Mouse (Mus musculus) heart, embryonic 13.5 days (tissue): ENCODE data around the gene Sesn1. TPM values are rescaled to one million over a fixed set of nuclear protein-coding genes. Genes with fewer than 3 reads are reported as not detected.

Experiments
- ATAC-seq: fragments of 200-750 bp; cut with Nextera tagmentation; 2 replicates; pipeline ENCODE4 v1.8.0; 2017; ENCODE audit warnings: moderate TSS enrichment; ENCODE audit not compliant: insufficient number of reproducible peaks, low FRiP score, low TSS enrichment; ENCODE audit errors: extremely low read depth
- H3K27ac ChIP-seq: fragments of 300-500 bp; sonication (generic); replicated peaks from 2 replicates; pipeline ENCODE4 v1.5.1; 2015; ENCODE audit warnings: moderate library complexity, mild to moderate bottlenecking, inconsistent platforms
- H3K27me3 ChIP-seq: fragments of 300-500 bp; sonication (generic); replicated peaks from 2 replicates; pipeline ENCODE4 v1.6.1; 2015; ENCODE audit warnings: mild to moderate bottlenecking, inconsistent platforms
- H3K36me3 ChIP-seq: fragments of 300-500 bp; sonication (generic); 2 replicates; pipeline ENCODE4 v1.6.1; 2015; ENCODE audit warnings: mild to moderate bottlenecking, inconsistent platforms
- H3K4me1 ChIP-seq: fragments of 300-500 bp; sonication (generic); 2 replicates; pipeline ENCODE4 v1.6.1; 2015; ENCODE audit warnings: inconsistent platforms
- H3K4me2 ChIP-seq: fragments of 300-500 bp; sonication (generic); 2 replicates; pipeline ENCODE4 v1.6.1; 2015; ENCODE audit warnings: inconsistent platforms, mild to moderate bottlenecking, moderate library complexity
- H3K4me3 ChIP-seq: fragments of 300-500 bp; sonication (generic); 2 replicates; pipeline ENCODE4 v1.5.1; 2015; ENCODE audit warnings: moderate library complexity, mild to moderate bottlenecking, inconsistent platforms
- H3K9ac ChIP-seq: fragments of 300-500 bp; sonication (generic); 2 replicates; pipeline ENCODE4 v1.6.1; 2015; ENCODE audit warnings: inconsistent platforms, mild to moderate bottlenecking, moderate library complexity
- H3K9me3 ChIP-seq: fragments of 300-500 bp; sonication (generic); 2 replicates; pipeline ENCODE4 v1.6.1; 2016; ENCODE audit warnings: inconsistent platforms
- WGBS: fragments of 180-500 bp; shearing (Covaris S2); methylation state at CpG from one replicate; pipeline ENCODE4 v1.1.7; 2015; ENCODE audit warnings: mixed read lengths; 5-methylcytosine and 5-hydroxymethylcytosine counted together
- polyA plus RNA-seq: library from polyadenylated mRNA; unstranded; fragments of >200 nt; fragmentation: Nextera tagmentation; extraction: Ambion mirVana; gene quantifications from 2 replicates; pipeline ENCODE4 v1.2.1, GENCODE M21; 2015

Sesn1 gene
- polyA plus RNA-seq, 1 experiment from 2014 or later = 28.5 TPM

- 48% methylated on average over 2 of the region's 2 CpGs for WGBS
- ATAC-seq = no peak
- Histone ChIP-seq H3K9me3 (no peaks in the 10 kb centered on the region), H3K4me3 (no peak overlapping the region), H3K27me3 (no peaks in the 10 kb centered on the region), H3K27ac (no peak overlapping the region), H3K36me3 (no peaks in the 10 kb centered on the region), H3K4me2 (no peak overlapping the region), H3K9ac (no peak overlapping the region), H3K4me1 (peaks cover 39% of the 10 kb centered on the region)
Measured at GRCm38 (mm10) chr10:41871564-41871963, 61.8 kb downstream of the Sesn1 start.

GRCm38 (mm10) chr10:41875624-41876023 lies 65.9 kb downstream of the Sesn1 start:
- no peak overlapping the region for H3K4me2 ChIP-seq
- H3K4me3 ChIP-seq = no peak overlapping the region
- no peaks in the 10 kb centered on the region for H3K27me3 ChIP-seq
- H3K4me1 ChIP-seq = peaks cover 42% of the 10 kb centered on the region
- no peak overlapping the region for H3K9ac ChIP-seq
- no peak overlapping the region for H3K27ac ChIP-seq
- H3K9me3 ChIP-seq = no peaks in the 10 kb centered on the region
- no peaks in the 10 kb centered on the region for H3K36me3 ChIP-seq
- no peak for ATAC-seq

- no peak for ATAC-seq
- Histone ChIP-seq H3K27ac (peak overlapping the region; percentile 47; the same call in 1 of the 2 replicates), H3K4me1 (peaks cover 54% of the 10 kb centered on the region), H3K27me3 (no peaks in the 10 kb centered on the region), H3K9me3 (no peaks in the 10 kb centered on the region), H3K4me2 (no peak overlapping the region), H3K4me3 (no peak overlapping the region), H3K36me3 (no peaks in the 10 kb centered on the region), H3K9ac (no peak overlapping the region; the same call in 1 of the 2 replicates)
- WGBS = 63% methylated on average over 11 of the region's 11 CpGs
Measured at GRCm38 (mm10) chr10:41878344-41878743, 68.6 kb downstream of the Sesn1 start.

- H3K27ac ChIP-seq = no peak overlapping the region
Measured at GRCm38 (mm10) chr10:41879675-41880074, 69.9 kb downstream of the Sesn1 start.

GRCm38 (mm10) chr10:41880206-41880605 lies 70.5 kb downstream of the Sesn1 start:
- Histone ChIP-seq H3K36me3 (no peaks in the 10 kb centered on the region), H3K27ac (no peak overlapping the region), H3K4me1 (peaks cover 63% of the 10 kb centered on the region), H3K9ac (no peak overlapping the region), H3K27me3 (no peaks in the 10 kb centered on the region), H3K9me3 (no peaks in the 10 kb centered on the region), H3K4me2 (no peak overlapping the region), H3K4me3 (no peak overlapping the region)
- no peak for ATAC-seq
- 50% methylated on average over 4 of the region's 4 CpGs for whole genome bisulfite sequencing

More at GRCm38 (mm10) chr10:41879675-41880074, 69.9 kb downstream of the Sesn1 start:
- WGBS = 77% methylated on average over 1 of the region's 1 CpGs
- H3K9me3 ChIP-seq = no peaks in the 10 kb centered on the region
- no peaks in the 10 kb centered on the region for H3K27me3 ChIP-seq
- H3K4me3 ChIP-seq = no peak overlapping the region
- H3K9ac ChIP-seq = no peak overlapping the region
- peaks cover 64% of the 10 kb centered on the region for H3K4me1 ChIP-seq
- H3K36me3 ChIP-seq = no peaks in the 10 kb centered on the region
- ATAC-seq = no peak
- H3K4me2 ChIP-seq = no peak overlapping the region

- WGBS = 23% methylated on average over 1 of the region's 1 CpGs
- H3K9ac ChIP-seq = no peak overlapping the region
- no peak for ATAC-seq
Measured at GRCm38 (mm10) chr10:41880777-41881176, 71.0 kb downstream of the Sesn1 start.

GRCm38 (mm10) chr10:41881438-41881837 lies 71.7 kb downstream of the Sesn1 start:
- Histone ChIP-seq H3K4me3 (no peak overlapping the region), H3K9ac (0 out of 2 replicates have a peak overlapping the region, but pooled peaks have one; percentile 35), H3K4me1 (peaks cover 57% of the 10 kb centered on the region), H3K27ac (no peak overlapping the region), H3K9me3 (no peaks in the 10 kb centered on the region), H3K4me2 (no peak overlapping the region), H3K27me3 (no peaks in the 10 kb centered on the region), H3K36me3 (no peaks in the 10 kb centered on the region)
- no peak for ATAC-seq
- WGBS = 40% methylated on average over 4 of the region's 4 CpGs

More at GRCm38 (mm10) chr10:41880777-41881176, 71.0 kb downstream of the Sesn1 start:
- H3K36me3 ChIP-seq = no peaks in the 10 kb centered on the region
- no peaks in the 10 kb centered on the region for H3K27me3 ChIP-seq
- no peak overlapping the region for H3K4me2 ChIP-seq
- no peaks in the 10 kb centered on the region for H3K9me3 ChIP-seq
- no peak overlapping the region for H3K27ac ChIP-seq
- peaks cover 60% of the 10 kb centered on the region for H3K4me1 ChIP-seq
- H3K4me3 ChIP-seq = no peak overlapping the region

- Histone ChIP-seq H3K36me3 (no peaks in the 10 kb centered on the region), H3K27ac (peak overlapping the region; percentile 39; the same call in 1 of the 2 replicates), H3K27me3 (no peaks in the 10 kb centered on the region), H3K9me3 (no peaks in the 10 kb centered on the region), H3K4me1 (peaks cover 65% of the 10 kb centered on the region), H3K4me2 (no peak overlapping the region), H3K9ac (no peak overlapping the region), H3K4me3 (no peak overlapping the region)
- WGBS = 38% methylated on average over 8 of the region's 8 CpGs
- no peak for ATAC-seq
Measured at GRCm38 (mm10) chr10:41883741-41884575, 74.2 kb downstream of the Sesn1 start.

- no peaks in the 10 kb centered on the region for H3K36me3 ChIP-seq
- no peaks in the 10 kb centered on the region for H3K27me3 ChIP-seq
- under 1% methylated on average over 65 of the region's 65 CpGs for WGBS
- H3K27ac ChIP-seq = peak overlapping the region; percentile 97
- H3K4me3 ChIP-seq = peak overlapping the region; percentile 66
- peaks cover 50% of the 10 kb centered on the region for H3K4me1 ChIP-seq
- ATAC-seq = peak; percentile 96
- H3K9me3 ChIP-seq = no peaks in the 10 kb centered on the region
- peak overlapping the region; percentile 85 for H3K4me2 ChIP-seq
- peak overlapping the region; percentile 86 for H3K9ac ChIP-seq
Measured at GRCm38 (mm10) chr10:41887080-41887821, 77.5 kb downstream of the Sesn1 start.

GRCm38 (mm10) chr10:41888365-41888941 lies 78.7 kb downstream of the Sesn1 start:
- Histone ChIP-seq H3K4me3 (peak overlapping the region; percentile 66), H3K4me2 (peak overlapping the region; percentile 85), H3K9me3 (no peaks in the 10 kb centered on the region), H3K27me3 (no peaks in the 10 kb centered on the region), H3K36me3 (no peaks in the 10 kb centered on the region), H3K9ac (peak overlapping the region; percentile 86), H3K27ac (peak overlapping the region; percentile 97), H3K4me1 (peaks cover 50% of the 10 kb centered on the region)
- WGBS = 45% methylated on average over 4 of the region's 4 CpGs
- ATAC-seq = no peak

- H3K9ac ChIP-seq = peak overlapping the region; percentile 67
- H3K4me1 ChIP-seq = peaks cover 52% of the 10 kb centered on the region
- no peak for ATAC-seq
- H3K4me3 ChIP-seq = peak overlapping the region; percentile 3; the same call in 1 of the 2 replicates
- H3K9me3 ChIP-seq = no peaks in the 10 kb centered on the region
- H3K36me3 ChIP-seq = no peaks in the 10 kb centered on the region
- WGBS = 28% methylated on average over 5 of the region's 5 CpGs
- H3K27me3 ChIP-seq = no peaks in the 10 kb centered on the region
- peak overlapping the region; percentile 41 for H3K4me2 ChIP-seq
- H3K27ac ChIP-seq = no peak overlapping the region
Measured at GRCm38 (mm10) chr10:41889566-41889965, 79.8 kb downstream of the Sesn1 start.
